Mouse (Mus musculus): ENCODE results near the gene Tpcn2.

DNA sequence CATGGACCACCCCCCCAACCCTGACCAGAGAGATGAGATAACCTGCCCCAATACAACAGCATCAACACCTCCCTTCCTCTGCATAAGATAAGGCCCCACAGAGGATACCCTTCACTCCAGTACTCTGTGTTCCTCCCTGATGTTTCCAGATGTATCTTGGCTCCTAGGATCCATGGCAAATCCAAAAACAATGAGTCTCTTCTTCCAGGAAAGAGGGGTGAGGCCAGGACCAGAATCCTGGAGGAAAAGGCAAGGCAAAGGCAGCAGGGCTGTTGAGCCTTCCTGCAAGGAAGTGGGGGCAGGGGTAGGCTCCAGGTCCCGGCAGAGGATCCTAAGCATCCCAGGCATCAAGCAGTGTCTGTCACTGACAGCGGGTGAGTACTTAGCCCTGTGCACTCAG, 62.5 kb downstream of the Tpcn2 start:
- TF ChIP-seq POLR2A (IDR thresholded peaks at IDR 0.05; ENCODE audit: extremely low read depth, insufficient read depth, low read length) (no peak), CTCF (IDR thresholded peaks at IDR 0.05; ENCODE audit: low read depth, low read length) (no peak)
